Mouse (Mus musculus) cortical plate, adult 2 months (tissue): ENCODE results near the gene Epb41l3.

Experiments
- CTCF ChIP-seq: fragments of 200-500 bp; IDR thresholded peaks from 2 replicates; pipeline ENCODE4 v1.5.1; 2011; ENCODE audit warnings: mild to moderate bottlenecking, control low read depth, low read length; ENCODE audit not compliant: insufficient read depth; ENCODE audit errors: extremely low read depth
- POLR2A ChIP-seq: fragments of 200-500 bp; IDR thresholded peaks from 2 replicates; pipeline ENCODE4 v1.6.1; 2011; ENCODE audit warnings: mild to moderate bottlenecking, low read length, control low read depth; ENCODE audit not compliant: insufficient read depth; ENCODE audit errors: extremely low read depth

- no peak for TF ChIP-seq CTCF
- TF ChIP-seq POLR2A: no peak
These were observed 87.2 kb downstream of the Epb41l3 start for GRCm38 (mm10) chr17:69162731-69163130.
